Comparison of ENCODE assay signal across 8 mouse cellular contexts in genomic region chr15:86058394-86058915, GRCm38 (mm10). TPM values are rescaled to one million over a fixed set of nuclear protein-coding genes. Genes with fewer than 3 reads are reported as not detected.
DNase-seq lines count a peak whose midpoint lies in the region; ATAC-seq lines count a peak whose summit lies in the region.

No protein-coding gene starts in this region.

- H3K9me3 ChIP-seq in intestine, embryonic 14.5 days (ENCODE audit: control insufficient read depth, low read length) = no peaks in the 10 kb centered on the region

- no peaks in the 10 kb centered on the region for H3K27me3 ChIP-seq in intestine, embryonic 14.5 days (replicated peaks; ENCODE audit: control insufficient read depth, insufficient read depth, low read length)

- 0% methylated on average over 51 of the region's 70 CpGs for whole genome bisulfite sequencing in intestine, embryonic 14.5 days

- H3K4me2 ChIP-seq in intestine, embryonic 14.5 days (ENCODE audit: low read length) = peak overlapping the region; percentile 84

- H3K4me3 ChIP-seq in intestine, embryonic 14.5 days (ENCODE audit: low read depth, low read length) = peak overlapping the region; percentile 74

- no peaks in the 10 kb centered on the region for H3K36me3 ChIP-seq in intestine, embryonic 14.5 days (ENCODE audit: control insufficient read depth, insufficient read depth, low read length)

- intact Hi-C loops in gastrocnemius, postnatal 14 days (cut with DNase I; ENCODE audit: low total_unique reads) = no loop called here
- intact Hi-C loops in left cerebral cortex, postnatal 14 days (cut with DNase I) = no loop called here

- H3K4me1 ChIP-seq in intestine, embryonic 14.5 days (replicated peaks; ENCODE audit: control insufficient read depth, insufficient read depth, low read length) = peaks cover 24% of the 10 kb centered on the region

- peak; percentile 76 for ATAC-seq in intestine, embryonic 14.5 days (replicated peaks; ENCODE audit: low FRiP score, low TSS enrichment, low read depth)
- peak; percentile 42 for ATAC-seq in megakaryocyte progenitor cell, adult 5-6 weeks (replicated peaks; ENCODE audit: poor library complexity)

- peak overlapping the region; percentile 30; the same call in 1 of the 2 replicates for H3K27ac ChIP-seq in intestine, embryonic 14.5 days (ENCODE audit: low read depth)

- H3K9ac ChIP-seq in intestine, embryonic 14.5 days (ENCODE audit: low read length) = peak overlapping the region; percentile 86

- DNase-seq in adrenal gland, adult 2 months = peak; percentile 93
- peak; percentile 93 for DNase-seq in embryo, embryonic 11 days
- DNase-seq in gastrocnemius, postnatal 14 days = peak; percentile 85
- DNase-seq in intestine, embryonic 14.5 days (ENCODE audit: low spot score) = peak; percentile 86
- peak; percentile 92 to 95 for DNase-seq in left cerebral cortex, postnatal 14 days (ENCODE audit: low spot score in 2 of 2)
- peak; percentile 84 to 86 for DNase-seq in right cerebral cortex, postnatal 36 days (ENCODE audit: low spot score in 2 of 2)
- peak; percentile 68 for DNase-seq in yolk sac, embryonic 10.5 days (ENCODE audit: low spot score)

RNA-seq across cellular contexts. Expression of gene Gramd4, which starts 1.0 kb away (rescaled TPM):
- total RNA-seq in adrenal gland, adult 2 months (2021) = 10 to 100 TPM; 13.8 to 19.5 TPM
- 10.5 and 11.3 TPM in 2 replicates for polyA plus RNA-seq in adrenal gland, adult 2 months (2012; rRNA removed)
- 1 to 10 TPM; 7.2 to 8.2 TPM for total RNA-seq in gastrocnemius, postnatal 14 days (2021)
- polyA plus RNA-seq in intestine, embryonic 14.5 days (2014; fragmentation: Nextera tagmentation; extraction: Ambion mirVana) = 6.0 and 8.1 TPM in 2 replicates
- total RNA-seq in left cerebral cortex, postnatal 14 days (2021) = 10 to 100 TPM; 37.2 to 44.3 TPM
- 7.1 and 7.4 TPM in 2 replicates for total RNA-seq in megakaryocyte progenitor cell, adult 5-6 weeks (2015)
- 19.7 and 20.5 TPM in 2 replicates for total RNA-seq in megakaryocyte progenitor cell, adult 5-6 weeks (2017)

RNA-seq across cellular contexts. Expression of gene Celsr1, which starts 24.9 kb away (rescaled TPM):
- 1 to 10 TPM; 4.7 to 7.7 TPM for total RNA-seq in adrenal gland, adult 2 months (2021)
- polyA plus RNA-seq in adrenal gland, adult 2 months (2012; rRNA removed) = 1.2 and 1.8 TPM in 2 replicates
- total RNA-seq in gastrocnemius, postnatal 14 days (2021) = under 1 TPM; 0.31 to 0.94 TPM
- 1.3 and 2.2 TPM in 2 replicates for polyA plus RNA-seq in intestine, embryonic 14.5 days (2014; fragmentation: Nextera tagmentation; extraction: Ambion mirVana)
- total RNA-seq in left cerebral cortex, postnatal 14 days (2021) = 1 to 10 TPM; 2.2 to 3.1 TPM
- total RNA-seq in megakaryocyte progenitor cell, adult 5-6 weeks (2015) = 8.4 and 10.7 TPM in 2 replicates
- total RNA-seq in megakaryocyte progenitor cell, adult 5-6 weeks (2017) = 4.4 and 6.6 TPM in 2 replicates

Comparison
In these comparisons a context has a peak if more than half of its experiments do, and no peak if none do; other contexts are left out.
1. Peak in every context shown above with its lines: DNase-seq, ATAC-seq, H3K4me3 ChIP-seq and H3K27ac ChIP-seq.